21 mouse cellular contexts compared by ENCODE assay signal in the genomic region with DNA sequence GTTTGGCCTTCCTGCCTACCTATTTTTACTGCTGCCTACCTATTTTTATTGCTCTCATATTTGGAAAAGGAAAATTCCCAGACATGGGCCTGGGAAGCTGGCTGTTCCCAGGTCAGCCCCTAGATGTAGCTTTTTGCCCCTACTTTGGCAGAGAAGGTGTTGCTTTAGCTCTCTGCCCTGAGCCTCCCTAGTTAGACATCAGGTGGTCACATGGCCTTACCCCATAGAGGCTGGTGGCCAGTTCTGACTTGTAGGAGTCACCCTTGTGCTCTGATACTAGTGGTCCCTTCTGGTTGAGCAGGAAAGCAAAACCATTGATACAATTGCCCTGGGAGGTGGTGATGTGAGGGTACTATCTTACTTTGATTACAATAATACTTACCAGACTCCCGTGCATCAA.
"Had no signal": no experiment of that assay in that cellular context is flagged by ENCODE, and none has a peak within 500 bp of the region (broad histone marks: within the 10 kb centered on the region; RNA-seq: fewer than 3 reads in every experiment).

No protein-coding gene starts in this region.

- H3K27me3 ChIP-seq: forebrain, embryonic 15.5 days; hindbrain, embryonic 12.5 days; intestine, embryonic 15.5 days; limb, embryonic 12.5 days; liver, embryonic 12.5 days had no signal

- H3K9me3 ChIP-seq: forebrain, embryonic 15.5 days; hindbrain, embryonic 10.5 days; hindbrain, embryonic 12.5 days; intestine, embryonic 15.5 days; limb, embryonic 12.5 days; liver, embryonic 12.5 days had no signal

- H3K4me3 ChIP-seq: forebrain, embryonic 15.5 days; hindbrain, embryonic 10.5 days; hindbrain, embryonic 12.5 days; intestine, embryonic 15.5 days; limb, embryonic 12.5 days; liver, embryonic 12.5 days had no signal

- H3K4me2 ChIP-seq: forebrain, embryonic 15.5 days; hindbrain, embryonic 12.5 days; hindbrain, embryonic 14.5 days; intestine, embryonic 15.5 days; limb, embryonic 12.5 days; liver, embryonic 12.5 days had no signal

- ATAC-seq: forebrain, embryonic 15.5 days; forebrain, postnatal 0 days; hindbrain, embryonic 16.5 days; inflammation-experienced regulatory T-cells, adult 6 months; intestine, embryonic 15.5 days; intestine, postnatal 0 days; liver, embryonic 12.5 days had no signal

- H3K9ac ChIP-seq: forebrain, embryonic 15.5 days; forebrain, postnatal 0 days; hindbrain, embryonic 12.5 days; hindbrain, embryonic 14.5 days; intestine, embryonic 15.5 days; limb, embryonic 12.5 days; liver, embryonic 12.5 days; liver, embryonic 14.5 days had no signal

- DNase-seq: forebrain, postnatal 0 days; gastrocnemius, postnatal 14 days; gastrocnemius, postnatal 36 days; kidney, adult 18-20 months; kidney, adult 8-10 months; kidney, postnatal 10 days; kidney, postnatal 25 days; layer of hippocampus, adult 9-11 months; layer of hippocampus, postnatal 36 days; left cerebral cortex, postnatal 4 days had no signal

- H3K27ac ChIP-seq: forebrain, embryonic 15.5 days; hindbrain, embryonic 10.5 days; hindbrain, embryonic 12.5 days; hindbrain, embryonic 14.5 days; intestine, embryonic 15.5 days; limb, embryonic 12.5 days; liver, embryonic 12.5 days; liver, embryonic 14.5 days had no signal

- H3K36me3 ChIP-seq: forebrain, embryonic 15.5 days; hindbrain, embryonic 10.5 days; hindbrain, embryonic 12.5 days; intestine, embryonic 15.5 days; limb, embryonic 12.5 days; liver, embryonic 12.5 days had no signal

- H3K4me1 ChIP-seq: forebrain, embryonic 15.5 days; hindbrain, embryonic 10.5 days; hindbrain, embryonic 12.5 days; intestine, embryonic 15.5 days; liver, embryonic 12.5 days had no signal
